Mouse (Mus musculus) megakaryocyte, adult 5-6 weeks (primary cell): ENCODE measurements around the gene Gpc6. TPM values are rescaled to one million over a fixed set of nuclear protein-coding genes. Genes with fewer than 3 reads are reported as not detected.

ENCODE experiments used
- ATAC-seq: 2 replicates; pipeline ENCODE4 v1.8.0; 2016; ENCODE audit warnings: mild to moderate bottlenecking, inconsistent platforms; ENCODE audit not compliant: poor library complexity, severe bottlenecking
- total RNA-seq, 2 experiments: library from RNA; stranded (forward) in 1 of 2; stranded (reverse) in 1 of 2; fragments of 153-499, 151-499 nt in 1 of 2; fragments of 221-1000, 200-1000 nt in 1 of 2; gene quantifications; 2 replicates each; pipeline versions ENCODE4 v1.2.3 to v1.2.4; 2015 to 2017

The Gpc6 gene
- total RNA-seq (2015) (0.14 TPM in 1 of 2 replicates, not detected in the other), total RNA-seq (2017) (0.07 TPM in 1 of 2 replicates, not detected in the other)

DNA sequence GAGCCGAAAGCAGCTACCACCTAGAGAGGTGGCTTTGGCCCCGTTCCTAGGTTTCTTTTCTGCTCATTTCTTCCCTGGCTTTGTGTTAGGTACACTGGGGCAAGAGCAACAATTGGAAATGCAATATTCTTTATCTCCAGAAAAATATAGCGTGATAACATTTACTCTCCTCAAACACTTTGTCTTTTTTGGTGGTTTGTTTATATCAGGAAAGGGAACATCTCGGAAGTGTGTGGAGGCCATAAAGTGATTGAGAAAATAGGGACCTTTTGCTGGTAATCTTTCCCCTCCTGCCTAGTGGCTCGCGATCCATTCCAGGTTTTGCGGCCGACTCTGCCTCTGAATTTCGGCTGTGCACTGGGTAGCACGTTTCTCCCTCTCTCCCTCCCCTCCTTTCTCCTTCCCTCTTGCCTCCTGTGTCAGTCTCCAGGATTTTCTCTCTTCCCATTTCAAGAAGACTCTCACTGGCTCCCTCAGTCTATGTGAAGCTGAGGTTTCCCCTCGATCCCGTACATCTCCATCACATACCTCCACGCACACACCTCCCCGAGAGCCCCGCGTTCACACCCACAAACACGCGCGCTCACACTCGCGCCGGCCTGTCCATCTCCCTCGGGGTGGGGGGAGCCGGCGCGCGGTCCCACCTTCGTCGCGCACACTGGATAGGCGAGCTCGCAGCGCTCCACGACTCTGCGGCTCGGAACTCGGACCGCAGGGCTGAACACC is at the start of gene Gpc6:
TSS of gene Gpc6 (plus strand) at position 440 of the 726 bp plus-strand sequence.
- no peak for ATAC-seq

DNA sequence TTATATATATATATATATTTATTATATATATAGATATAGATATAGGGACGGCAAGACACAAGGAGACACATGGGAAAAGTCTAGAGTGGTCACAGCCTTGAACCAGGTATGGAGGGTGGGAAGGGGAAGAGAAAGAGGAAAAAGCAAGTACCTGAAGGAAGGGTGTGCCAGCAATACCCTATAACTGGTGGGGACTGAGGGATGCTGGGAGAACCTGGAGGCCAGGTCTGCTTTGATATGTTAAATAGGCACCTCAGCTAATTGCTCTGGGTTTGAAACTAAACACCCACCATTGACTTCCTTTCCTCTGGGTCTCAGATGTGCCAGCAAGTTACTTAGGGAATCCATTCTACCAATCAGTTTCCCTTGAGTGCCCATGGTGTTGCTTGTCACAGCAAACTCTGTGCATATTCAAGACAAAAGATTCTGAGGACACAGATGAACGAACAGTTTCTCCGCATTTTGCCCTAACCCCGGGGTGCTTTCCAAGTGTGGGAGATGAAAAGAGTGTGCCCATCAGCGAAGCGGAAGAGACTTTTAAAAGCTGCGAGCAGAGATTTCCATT is 42.6 kb upstream of the Gpc6 start:
- no peak for ATAC-seq

DNA sequence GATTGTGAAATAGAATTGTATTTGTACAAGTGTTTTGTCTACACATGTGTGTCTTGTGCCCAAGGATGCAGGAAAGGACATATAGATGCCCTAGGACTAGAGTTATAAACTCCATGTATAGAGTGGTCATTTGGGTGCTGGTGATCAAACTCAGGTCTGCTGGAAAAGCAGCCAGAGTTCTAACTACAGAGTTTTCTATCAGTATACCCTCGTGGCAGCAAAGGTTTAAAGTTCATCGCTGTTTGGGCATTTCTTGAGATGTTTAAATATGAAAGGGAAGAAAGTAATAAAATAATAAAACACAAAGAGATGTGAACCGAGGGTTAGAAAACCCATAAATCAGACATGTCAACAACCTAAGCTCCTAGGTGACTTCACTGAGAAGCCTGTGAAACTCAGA is 30.8 kb upstream of the Gpc6 start:
- no peak for ATAC-seq

DNA sequence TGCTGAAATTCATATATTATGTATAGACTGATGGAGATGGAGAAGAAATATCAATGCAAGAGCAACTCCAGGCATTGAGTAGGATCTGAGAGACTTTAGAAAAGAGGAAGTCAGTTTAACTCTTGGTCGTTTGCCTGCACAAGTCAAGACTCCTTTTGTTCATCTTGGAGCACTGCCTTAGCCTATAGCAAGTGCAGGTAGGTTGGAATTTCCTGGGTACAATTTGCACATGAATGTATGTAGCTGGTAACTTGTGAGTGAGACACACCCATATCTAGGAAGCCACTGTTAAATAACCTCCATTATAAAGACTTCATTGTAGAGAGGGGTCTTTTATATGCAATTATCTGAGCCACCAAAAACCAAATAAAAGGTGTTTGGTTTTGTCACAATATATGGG is 27.1 kb upstream of the Gpc6 start:
- ATAC-seq, result no peak

DNA sequence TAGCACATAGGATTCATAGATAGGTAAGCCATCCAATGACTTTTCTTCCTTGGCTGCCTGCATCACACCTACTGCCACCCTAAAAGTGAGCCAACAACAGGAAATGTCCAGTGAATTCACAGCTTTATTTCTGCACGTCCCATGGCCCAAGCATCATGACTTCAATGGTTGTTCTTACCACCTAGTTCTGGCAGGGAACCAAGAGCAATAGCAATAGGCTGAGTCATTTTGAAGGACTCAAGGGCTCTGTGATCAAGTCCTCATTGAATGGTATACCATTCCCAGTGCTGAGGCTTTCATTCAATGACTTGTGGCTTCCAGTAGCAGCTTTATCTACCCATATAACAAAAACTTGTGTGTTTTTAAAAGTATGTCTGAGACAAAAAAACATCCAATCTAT is 13.3 kb upstream of the Gpc6 start:
- ATAC-seq, result no peak

DNA sequence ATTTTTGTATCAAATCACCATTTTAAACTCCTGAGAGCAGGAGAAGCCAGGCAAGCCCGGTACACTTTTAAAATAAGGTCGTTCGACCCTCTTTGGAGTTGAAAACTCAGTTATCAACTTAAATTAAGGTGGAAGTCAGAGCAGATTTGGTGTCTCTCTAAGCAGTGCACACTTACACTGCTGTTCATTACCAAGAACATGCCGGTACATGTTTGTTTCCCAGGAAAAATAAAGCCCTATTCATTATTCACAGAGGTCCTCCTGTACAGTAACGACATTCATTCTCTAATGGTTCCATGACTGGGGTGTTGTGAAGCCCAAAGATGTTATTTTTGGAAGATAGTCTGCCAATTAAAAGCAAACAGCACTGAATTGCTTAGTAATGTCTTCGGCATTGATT is 8.2 kb upstream of the Gpc6 start:
- ATAC-seq, result no peak

DNA sequence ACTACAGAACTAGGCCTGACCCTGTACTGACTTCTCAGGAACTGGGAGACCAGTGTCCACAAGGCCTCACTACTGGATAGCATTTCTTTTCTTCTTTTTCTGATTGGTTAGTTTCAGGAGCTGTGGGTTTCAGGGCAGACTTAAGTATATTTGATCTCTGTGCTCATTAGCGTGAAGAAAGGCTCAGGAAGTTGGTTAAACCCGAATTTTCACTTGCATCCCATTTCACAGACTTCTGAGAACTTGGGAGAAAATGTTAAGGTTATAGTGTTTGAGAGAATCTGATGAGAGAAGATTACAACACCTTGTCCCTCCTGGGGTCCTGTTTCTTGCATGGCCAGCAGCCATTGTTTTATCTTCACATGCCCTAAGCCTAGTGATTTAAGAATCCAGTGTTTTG is 849 bp upstream of the Gpc6 start:
- no peak for ATAC-seq

DNA sequence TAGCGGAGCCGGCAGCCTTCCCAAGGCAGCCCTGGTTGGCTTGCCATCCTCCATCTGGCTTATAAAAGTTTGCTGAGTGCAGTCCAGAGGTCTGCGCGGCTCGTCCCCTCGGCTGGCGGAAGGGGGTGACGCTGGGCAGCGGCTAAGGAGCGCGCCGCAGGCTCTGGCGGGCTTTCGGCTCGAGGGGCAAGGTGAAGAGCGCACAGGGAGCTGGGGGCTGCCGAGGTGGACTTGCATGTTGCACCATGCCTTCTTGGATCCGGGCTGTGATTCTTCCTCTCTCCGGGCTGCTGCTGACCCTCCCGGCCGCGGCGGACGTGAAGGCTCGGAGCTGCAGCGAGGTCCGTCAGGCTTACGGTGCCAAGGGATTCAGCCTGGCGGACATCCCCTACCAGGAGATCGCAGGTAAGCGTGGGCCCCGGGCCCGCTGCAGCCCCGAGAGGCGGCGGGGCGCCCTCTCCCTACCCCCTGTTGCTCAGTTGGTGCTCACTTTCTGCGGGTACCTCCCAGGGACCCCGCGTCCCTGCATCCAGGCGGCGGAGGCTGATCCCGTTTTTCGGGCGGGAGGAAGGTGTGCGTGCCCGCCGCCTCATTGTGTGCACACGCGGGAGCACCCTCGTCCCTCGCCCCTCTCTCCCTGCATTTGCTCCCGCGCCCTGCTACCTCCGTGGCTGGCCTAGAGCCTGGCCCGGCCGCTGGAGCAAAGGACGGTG is 732 bp downstream of the Gpc6 start:
- peak; percentile 33; the same call in 1 of the 2 replicates for ATAC-seq

DNA sequence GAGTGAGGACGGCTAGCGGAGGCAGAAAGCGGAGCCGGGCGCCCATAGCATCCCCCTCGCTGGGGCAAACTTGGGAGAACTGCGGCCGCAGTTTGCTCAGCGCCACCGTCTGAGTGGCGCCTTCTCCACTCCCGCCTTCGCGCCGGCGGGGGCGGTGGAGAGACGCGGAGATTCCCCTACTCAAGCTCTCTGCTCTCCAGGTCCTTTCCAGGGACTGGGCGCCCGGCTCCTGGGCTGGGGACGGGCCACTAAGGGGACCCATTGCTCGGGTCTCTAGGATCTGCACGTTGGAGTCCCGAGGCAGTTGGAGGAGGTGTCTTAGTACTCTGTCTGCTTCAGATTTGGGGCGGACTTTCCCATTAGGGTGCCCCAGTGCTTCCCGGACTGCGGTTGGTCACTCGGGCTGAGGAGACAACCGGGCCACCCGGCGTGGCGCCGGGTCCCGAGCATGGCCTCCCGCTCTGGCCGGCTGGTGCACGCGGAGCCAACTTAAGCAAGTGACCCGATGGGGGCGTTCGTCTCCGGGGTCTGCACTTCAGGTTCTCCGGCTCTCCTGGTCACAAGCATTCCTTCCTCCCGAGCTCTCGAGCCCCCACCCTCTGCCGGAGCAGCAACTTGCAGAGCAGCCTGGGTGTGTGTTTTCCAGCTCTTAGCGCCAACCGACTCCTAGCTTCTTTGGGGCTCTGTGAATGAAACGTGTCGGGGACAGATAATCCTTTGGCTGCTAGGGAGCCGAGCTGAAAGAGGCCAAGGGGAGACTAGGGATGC is 1.5 kb downstream of the Gpc6 start:
- ATAC-seq, result 0 out of 2 replicates have a peak, but pooled peaks have one; percentile 14

DNA sequence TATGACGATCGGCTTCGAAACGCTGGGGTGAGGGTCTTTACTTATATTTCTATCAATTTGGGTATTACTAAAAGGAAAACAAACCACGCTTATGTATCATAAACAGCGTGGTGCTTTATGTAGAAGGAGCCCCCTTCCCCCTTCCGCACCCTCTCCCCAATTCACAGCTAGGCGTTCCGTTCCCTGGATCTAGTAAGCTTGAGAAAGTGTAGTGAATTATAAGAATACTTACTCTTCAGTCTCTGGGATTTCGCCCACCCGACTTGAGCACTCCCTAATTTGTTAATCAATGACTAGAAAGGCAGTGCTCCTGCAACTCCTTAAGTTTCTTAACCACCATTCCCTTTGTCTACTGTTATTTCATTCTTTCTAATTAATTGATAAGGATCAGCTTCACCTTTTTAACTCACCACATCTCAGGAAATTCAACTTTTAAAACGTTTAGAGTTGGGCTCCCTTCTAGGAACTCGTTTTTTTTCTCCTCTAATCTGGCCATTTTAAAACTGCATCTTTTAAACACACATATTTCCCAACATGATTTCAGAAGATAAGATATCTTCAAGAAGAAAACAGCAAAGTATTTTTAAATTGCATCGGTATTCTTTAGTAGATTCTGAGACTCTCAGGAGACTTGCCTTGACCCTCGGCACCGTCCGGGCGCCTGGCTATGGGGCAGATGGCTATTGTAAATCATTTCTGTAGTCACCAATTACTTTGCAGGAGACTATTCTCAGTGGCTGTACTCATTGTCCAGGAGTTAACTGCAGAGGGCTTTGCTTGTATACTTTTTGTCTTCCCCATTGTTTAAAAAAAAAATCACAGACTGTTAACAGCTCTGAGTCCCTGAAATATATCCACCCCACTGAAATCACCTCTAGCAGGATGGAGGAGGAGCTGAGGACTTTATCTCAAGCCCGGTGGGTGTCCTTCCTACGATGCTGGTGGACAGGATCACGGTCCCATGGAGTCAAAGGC is 2.5 kb downstream of the Gpc6 start:
- no peak for ATAC-seq

DNA sequence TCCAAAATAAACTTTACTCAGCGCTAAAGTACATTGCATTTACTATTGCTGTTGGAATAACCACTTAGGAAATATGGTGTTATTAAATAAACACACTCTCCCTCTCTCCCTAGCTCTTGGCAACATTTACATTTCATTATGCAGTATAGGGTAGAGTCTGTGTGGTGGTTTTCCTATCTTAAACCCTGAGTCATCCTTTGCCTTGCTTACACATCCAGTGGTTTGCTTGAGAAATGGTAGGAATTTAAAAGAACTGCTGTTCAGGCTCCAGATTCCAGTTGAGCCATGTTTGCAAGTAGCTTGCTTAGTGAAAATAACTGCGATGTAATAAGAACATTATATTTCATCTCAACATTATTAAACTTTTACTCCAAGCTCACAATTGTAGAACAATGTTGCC is 3.3 kb downstream of the Gpc6 start:
- ATAC-seq, result no peak

DNA sequence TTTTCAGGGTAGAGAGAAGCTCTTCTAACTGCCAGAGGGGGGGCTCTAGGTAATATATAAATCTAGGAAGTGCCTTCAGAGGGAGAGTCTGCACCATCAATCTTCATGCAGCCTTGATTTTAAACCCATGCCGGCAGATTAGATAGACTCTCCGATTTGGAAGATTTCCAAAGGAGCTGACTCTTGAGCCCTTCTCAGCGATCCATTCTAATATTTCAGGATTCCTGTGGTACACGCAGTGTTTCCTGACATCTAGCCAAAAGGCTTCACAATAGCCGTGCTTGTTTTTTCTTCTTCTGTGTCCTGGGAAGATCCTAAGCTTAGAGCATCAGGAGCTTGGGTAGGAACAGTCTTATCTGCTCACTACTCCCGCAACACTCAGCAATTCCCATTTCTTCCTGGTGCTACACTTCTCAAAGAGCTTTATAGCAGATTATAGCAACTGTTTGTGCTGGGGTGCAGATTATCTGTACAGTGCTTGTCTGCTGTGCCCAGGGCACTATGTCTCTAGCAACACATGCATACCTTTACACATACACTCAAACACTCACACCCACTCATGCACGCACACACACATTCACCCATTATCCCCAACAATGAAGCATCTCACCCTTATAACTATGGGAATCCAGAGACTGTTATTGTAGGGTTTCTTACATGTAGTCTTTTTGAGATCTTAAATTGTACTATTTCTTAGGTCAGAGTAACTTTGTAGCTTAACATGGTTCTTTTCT is 3.8 kb downstream of the Gpc6 start:
- no peak for ATAC-seq

DNA sequence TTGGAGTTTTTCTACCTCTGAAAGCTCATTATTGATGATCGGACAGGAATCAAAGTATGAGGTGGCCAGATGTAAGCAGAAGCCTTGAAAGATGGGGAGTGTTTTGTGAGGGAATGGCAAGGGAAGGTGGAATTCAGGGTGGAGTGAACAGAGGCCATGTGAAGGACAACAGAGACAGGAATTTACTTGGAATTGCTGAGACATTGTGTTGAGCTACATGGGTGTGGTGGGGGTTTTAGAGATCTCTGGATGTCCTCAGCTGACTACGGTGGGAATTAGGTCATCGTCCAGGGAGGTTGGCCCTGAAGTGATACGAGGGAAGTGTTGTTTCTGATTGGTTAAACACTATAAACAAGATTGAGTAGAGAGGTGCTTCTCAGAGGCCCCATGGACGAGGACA is 8.7 kb downstream of the Gpc6 start:
- ATAC-seq, result no peak

DNA sequence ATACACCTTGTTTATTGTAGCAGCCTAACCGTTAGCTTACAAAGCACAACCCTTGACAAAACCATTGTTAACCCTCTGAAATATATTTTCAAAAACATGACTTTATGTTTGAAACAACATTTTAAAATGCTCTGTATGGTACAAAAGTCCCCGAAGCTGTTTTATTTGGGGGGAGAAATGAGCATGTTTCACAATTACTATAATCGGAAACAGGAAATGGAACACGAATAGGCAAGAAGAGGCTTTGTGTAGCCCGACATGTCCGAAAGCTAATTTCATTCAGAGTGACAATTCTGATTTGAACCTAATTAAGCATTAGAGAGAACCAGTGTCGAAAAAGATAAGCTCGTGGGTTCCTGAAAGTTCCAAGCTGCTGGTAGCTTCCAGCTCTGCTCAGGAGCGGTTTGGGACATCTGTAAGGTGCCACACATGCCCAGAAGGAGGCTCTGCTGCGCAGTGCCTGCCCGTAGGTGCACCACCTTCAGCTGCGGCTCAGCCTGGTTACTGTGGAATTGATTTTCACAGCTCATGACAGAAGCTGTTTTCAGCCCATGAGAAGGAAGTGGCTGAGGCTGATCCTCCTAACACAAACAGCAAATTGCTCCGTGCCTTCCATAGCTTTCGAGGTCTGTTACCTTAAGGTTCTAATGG is 12.9 kb downstream of the Gpc6 start:
- ATAC-seq, result no peak

DNA sequence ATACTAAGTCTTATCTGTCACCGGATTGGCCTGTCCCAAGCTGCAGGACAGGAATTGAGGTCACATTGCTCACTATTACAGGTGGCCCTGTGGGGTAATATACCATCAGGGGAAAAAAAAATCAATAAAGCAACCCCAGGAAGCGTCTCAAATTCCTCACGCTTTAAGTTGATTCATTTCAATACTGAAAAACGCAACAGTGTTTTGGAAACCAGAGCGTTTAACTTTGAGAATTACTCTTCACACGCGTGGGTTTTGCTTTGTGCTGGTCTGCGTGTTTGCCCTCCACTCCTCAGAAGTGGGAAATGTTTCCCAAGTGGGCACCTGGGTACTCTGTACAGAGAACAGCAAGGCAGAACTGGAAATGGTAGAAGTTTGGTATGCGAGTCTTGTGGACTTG is 13.6 kb downstream of the Gpc6 start:
- no peak for ATAC-seq

DNA sequence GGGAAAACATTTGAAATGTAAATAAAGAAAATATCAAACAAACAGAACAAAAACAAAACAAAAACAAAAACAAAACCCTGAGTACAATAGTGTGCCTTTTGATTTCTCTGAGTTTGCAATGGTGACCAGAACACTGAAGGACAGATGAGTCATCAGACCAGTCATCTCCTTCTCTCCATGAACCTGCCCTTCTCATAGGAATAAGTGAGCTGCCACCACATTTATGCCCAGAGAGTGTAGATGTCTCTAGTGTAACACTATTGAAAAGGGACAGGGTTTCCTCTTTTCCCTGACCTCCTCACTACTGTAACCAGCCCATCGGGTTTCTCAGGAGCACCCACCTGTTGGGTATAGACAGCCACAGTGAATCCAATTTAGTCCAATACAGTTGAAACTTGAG is 14.4 kb downstream of the Gpc6 start:
- no peak for ATAC-seq

DNA sequence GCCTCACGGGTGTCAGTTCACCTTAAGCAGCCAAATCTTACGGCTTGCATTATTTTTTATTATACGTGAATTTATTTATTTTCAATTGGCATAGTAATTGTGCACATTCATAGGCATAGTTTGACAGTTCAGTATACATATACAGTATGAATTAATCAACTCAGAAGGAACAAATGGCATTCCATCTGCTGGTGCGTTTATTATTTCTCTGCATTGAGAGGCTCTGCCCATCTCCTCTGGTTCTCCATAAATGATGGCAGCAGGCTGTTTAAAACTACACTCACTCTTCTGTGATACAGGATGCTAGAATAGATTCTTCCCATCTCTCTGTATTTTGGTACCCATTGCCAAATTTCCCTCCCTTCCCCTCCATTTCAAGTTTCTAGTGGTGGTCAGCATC is 16.7 kb downstream of the Gpc6 start:
- ATAC-seq, result no peak

DNA sequence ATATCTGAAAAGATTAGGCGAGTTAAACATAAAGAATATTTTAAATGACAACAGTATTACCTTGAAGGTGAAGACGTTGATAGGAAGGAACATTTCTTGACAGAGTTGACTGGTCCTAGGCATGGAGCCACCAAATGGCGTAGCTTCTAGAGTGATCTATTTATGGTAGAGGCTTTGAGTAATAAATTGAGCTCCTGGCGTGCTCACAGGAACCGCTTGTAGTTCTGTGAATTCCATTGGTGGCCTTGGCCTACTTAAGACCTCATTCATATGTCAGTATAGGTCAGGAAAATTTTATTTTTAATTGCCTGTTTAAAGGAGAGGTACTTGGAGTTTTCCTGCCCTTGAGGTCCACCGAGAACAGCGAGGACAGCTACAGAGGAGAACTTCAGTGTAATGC is 18.6 kb downstream of the Gpc6 start:
- ATAC-seq, result no peak

DNA sequence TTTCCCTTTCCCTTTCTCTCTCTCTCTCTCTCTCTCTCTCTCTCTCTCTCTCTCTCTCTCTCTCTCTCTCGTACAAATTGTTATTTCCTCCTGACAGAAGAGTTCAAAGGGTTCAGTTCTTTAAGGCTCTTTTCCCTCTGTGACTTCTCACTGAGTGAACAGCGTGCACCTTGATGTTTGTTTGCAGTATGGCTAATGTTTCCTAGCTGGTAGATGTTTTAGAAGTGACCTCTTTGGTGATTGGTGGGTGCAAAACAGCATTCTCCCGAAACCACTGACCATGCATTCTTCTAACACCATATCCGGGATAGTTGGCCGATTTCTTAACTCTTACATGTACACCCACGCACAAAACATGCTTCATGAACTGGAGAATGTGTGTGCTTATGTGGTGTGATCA is 20.9 kb downstream of the Gpc6 start:
- no peak for ATAC-seq
